Mouse (Mus musculus): ENCODE results near the gene Wnt7a. TPM values are rescaled to one million over a fixed set of nuclear protein-coding genes. Genes with fewer than 3 reads are reported as not detected.

The Wnt7a gene
- polyA plus RNA-seq, 1 experiment from 2014 or later: 22.7 TPM

GRCm38 (mm10) chr6:91331886-91332285 is 79.3 kb downstream of the Wnt7a start:
- H3K36me3 ChIP-seq (ENCODE audit: control insufficient read depth, insufficient read depth): no peaks in the 10 kb centered on the region
- H3K4me1 ChIP-seq (replicated peaks; ENCODE audit: control insufficient read depth, insufficient read depth, low read length): no peaks in the 10 kb centered on the region; the same call in none of the 2 replicates
- no peak for ATAC-seq
- no peak overlapping the region for H3K4me2 ChIP-seq (ENCODE audit: low read length)
- H3K27ac ChIP-seq (ENCODE audit: low read length): no peak overlapping the region
- no peak overlapping the region for H3K9ac ChIP-seq (replicated peaks; ENCODE audit: low read depth, low read length)
- WGBS: 80% methylated on average over 8 of the region's 8 CpGs
- no peaks in the 10 kb centered on the region for H3K9me3 ChIP-seq (ENCODE audit: control insufficient read depth, low read length)
- H3K4me3 ChIP-seq (replicated peaks; ENCODE audit: low read length): no peak overlapping the region
- H3K27me3 ChIP-seq (replicated peaks; ENCODE audit: control insufficient read depth, insufficient read depth, low read length): no peaks in the 10 kb centered on the region

DNA sequence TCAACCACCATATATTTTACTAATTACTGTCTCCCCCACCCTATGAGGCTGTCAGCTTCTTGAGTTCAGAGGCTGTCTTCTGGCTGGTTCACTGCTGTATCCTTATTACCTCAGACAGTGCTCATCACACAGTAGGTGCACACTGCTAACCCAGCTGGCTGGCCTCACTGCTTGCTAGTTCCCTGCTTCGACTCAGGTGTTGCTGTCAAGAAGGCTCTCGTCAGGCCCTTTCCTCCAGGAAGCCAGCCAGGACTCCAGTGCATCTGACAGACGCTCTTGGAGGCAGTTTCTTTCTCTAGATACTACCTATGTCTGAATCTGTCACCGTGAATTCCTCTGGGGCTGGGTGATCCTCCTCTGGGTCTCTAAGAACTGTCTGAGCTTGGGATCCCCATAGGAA is 85.6 kb downstream of the Wnt7a start:
- 85% methylated on average over 4 of the region's 4 CpGs for WGBS
- H3K4me3 ChIP-seq (replicated peaks; ENCODE audit: low read length): no peak overlapping the region
- no peaks in the 10 kb centered on the region for H3K27me3 ChIP-seq (replicated peaks; ENCODE audit: control insufficient read depth, insufficient read depth, low read length)

DNA sequence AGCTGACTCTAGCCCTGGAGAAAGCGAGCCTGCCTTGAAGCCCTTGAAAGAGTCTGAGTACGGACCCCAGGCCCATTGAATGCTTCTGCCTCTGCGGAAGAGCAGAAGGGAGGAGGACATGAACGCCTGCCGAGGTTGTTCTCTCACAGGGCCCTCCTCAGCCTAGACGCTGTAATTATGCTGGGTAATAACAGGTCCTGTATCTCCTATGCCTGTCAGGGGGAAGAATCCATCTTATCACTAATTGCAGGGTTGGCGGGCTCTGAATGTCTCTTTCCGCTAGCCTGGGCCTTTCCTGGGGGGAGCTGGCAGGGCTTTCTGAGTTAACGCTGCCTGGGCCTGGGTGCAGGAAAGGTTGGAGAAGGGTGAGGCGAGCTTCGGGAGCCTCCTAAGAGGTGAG is 86.4 kb downstream of the Wnt7a start:
- Histone ChIP-seq H3K4me3 (replicated peaks; ENCODE audit: low read length) (no peak overlapping the region), H3K9ac (replicated peaks; ENCODE audit: low read depth, low read length) (peak overlapping the region; percentile 35), H3K27me3 (replicated peaks; ENCODE audit: control insufficient read depth, insufficient read depth, low read length) (no peaks in the 10 kb centered on the region), H3K4me2 (ENCODE audit: low read length) (no peak overlapping the region), H3K4me1 (replicated peaks; ENCODE audit: control insufficient read depth, insufficient read depth, low read length) (peaks cover 36% of the 10 kb centered on the region), H3K27ac (ENCODE audit: low read length) (peak overlapping the region; percentile 81), H3K36me3 (ENCODE audit: control insufficient read depth, insufficient read depth) (no peaks in the 10 kb centered on the region), H3K9me3 (ENCODE audit: control insufficient read depth, low read length) (no peaks in the 10 kb centered on the region)
- WGBS: 35% methylated on average over 11 of the region's 11 CpGs
- peak; percentile 75 for ATAC-seq

More for the DNA sequence above, 85.6 kb downstream of the Wnt7a start:
- H3K36me3 ChIP-seq (ENCODE audit: control insufficient read depth, insufficient read depth): no peaks in the 10 kb centered on the region
- H3K4me2 ChIP-seq (ENCODE audit: low read length): no peak overlapping the region
- H3K9me3 ChIP-seq (ENCODE audit: control insufficient read depth, low read length): no peaks in the 10 kb centered on the region
- ATAC-seq: no peak
- H3K4me1 ChIP-seq (replicated peaks; ENCODE audit: control insufficient read depth, insufficient read depth, low read length): peaks cover 36% of the 10 kb centered on the region
- H3K9ac ChIP-seq (replicated peaks; ENCODE audit: low read depth, low read length): no peak overlapping the region
- H3K27ac ChIP-seq (ENCODE audit: low read length): peak overlapping the region; percentile 81; the same call in 1 of the 2 replicates

DNA sequence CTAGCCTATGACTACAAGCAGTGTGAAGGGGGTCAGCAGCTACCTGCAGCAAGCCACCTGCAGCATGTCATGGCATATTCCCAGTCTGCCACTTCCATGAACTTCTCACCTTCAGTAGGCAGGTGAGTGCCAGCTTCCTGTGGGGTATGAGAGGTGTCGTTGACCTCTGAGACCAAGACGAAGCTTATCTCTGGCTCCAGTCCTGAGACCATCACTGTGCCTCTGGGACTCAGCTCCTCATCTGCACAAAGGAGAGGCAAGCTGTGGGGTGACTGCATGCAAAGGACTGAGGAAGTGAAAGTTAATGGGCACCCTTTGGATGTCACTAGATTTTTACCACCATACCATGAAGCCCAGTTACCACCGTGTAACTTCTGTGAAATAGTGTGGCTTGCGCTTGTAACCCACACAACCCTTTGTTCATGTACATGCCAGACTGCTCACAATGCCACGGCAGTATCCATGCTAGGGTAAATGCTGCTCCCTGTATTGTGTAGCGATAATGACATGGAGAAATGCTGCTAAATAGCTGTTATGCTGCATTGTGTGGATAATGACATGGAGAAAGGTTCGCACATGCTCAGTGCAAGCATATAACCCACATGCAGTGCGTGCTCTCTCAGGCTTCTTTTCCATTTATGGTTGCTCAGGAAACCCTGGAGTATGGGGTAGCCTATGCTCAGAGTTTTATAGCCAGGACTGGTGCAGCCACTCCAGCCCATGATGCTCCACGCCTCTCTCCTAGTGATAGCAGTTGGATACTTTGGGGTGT is 89.0 kb downstream of the Wnt7a start:
- 54% methylated on average over 9 of the region's 9 CpGs for WGBS
- H3K27ac ChIP-seq (ENCODE audit: low read length): peak overlapping the region; percentile 89
- peak; percentile 91 for ATAC-seq
- no peak overlapping the region for H3K4me2 ChIP-seq (ENCODE audit: low read length)
- peaks cover 36% of the 10 kb centered on the region for H3K4me1 ChIP-seq (replicated peaks; ENCODE audit: control insufficient read depth, insufficient read depth, low read length)
- H3K27me3 ChIP-seq (replicated peaks; ENCODE audit: control insufficient read depth, insufficient read depth, low read length): no peaks in the 10 kb centered on the region
- H3K36me3 ChIP-seq (ENCODE audit: control insufficient read depth, insufficient read depth): no peaks in the 10 kb centered on the region
- peaks cover 7% of the 10 kb centered on the region for H3K9me3 ChIP-seq (ENCODE audit: control insufficient read depth, low read length)
- H3K9ac ChIP-seq (replicated peaks; ENCODE audit: low read depth, low read length): peak overlapping the region; percentile 22; the same call in 1 of the 2 replicates
- no peak overlapping the region for H3K4me3 ChIP-seq (replicated peaks; ENCODE audit: low read length)

Other genes starting within 250 kb of the Wnt7a start
- 17.6 and 20.3 TPM in 2 replicates for gene Fbln2, start 198.9 kb downstream of the Wnt7a start, polyA plus RNA-seq (2015; fragmentation: Nextera tagmentation; extraction: Ambion mirVana)
- gene Chchd4, start 62.2 kb upstream of the Wnt7a start, polyA plus RNA-seq (2015; fragmentation: Nextera tagmentation; extraction: Ambion mirVana): 33.7 and 40.4 TPM in 2 replicates
- gene Tmem43, start 62.3 kb upstream of the Wnt7a start, polyA plus RNA-seq (2015; fragmentation: Nextera tagmentation; extraction: Ambion mirVana): 60.6 and 63.2 TPM in 2 replicates
- gene Xpc, start 104.5 kb upstream of the Wnt7a start, polyA plus RNA-seq (2015; fragmentation: Nextera tagmentation; extraction: Ambion mirVana): 20.1 and 21.3 TPM in 2 replicates
- 162 and 174 TPM in 2 replicates for gene Lsm3, start 104.6 kb upstream of the Wnt7a start, polyA plus RNA-seq (2015; fragmentation: Nextera tagmentation; extraction: Ambion mirVana)